Mouse (Mus musculus) liver, adult 2 months (tissue): ENCODE measurements at regions not wholly inside any gene's neighbourhood (a gene's known extent, or its start where the extent isn't known, plus 50 kb on each side); places are given as distances from the start of the nearest gene placed in this dataset.

ENCODE experiments used
- CTCF ChIP-seq: fragments of 200-500 bp; IDR thresholded peaks from 2 replicates; pipeline ENCODE4 v1.5.1; 2011; ENCODE audit warnings: low read depth, low read length, control low read depth
- POLR2A ChIP-seq: fragments of 200-500 bp; IDR thresholded peaks from 2 replicates; pipeline ENCODE4 v1.6.1; 2011; ENCODE audit warnings: low read length, control low read depth; ENCODE audit not compliant: insufficient read depth; ENCODE audit errors: extremely low read depth

GRCm38 (mm10) chr10:66928211-66928990 lies 167.5 kb upstream of the Jmjd1c start:
- TF ChIP-seq POLR2A, result no peak
- no peak for TF ChIP-seq CTCF
